Mouse (Mus musculus) limb, embryonic 14.5 days (tissue): ENCODE measurements around the gene Izumo1r. TPM values are rescaled to one million over a fixed set of nuclear protein-coding genes. Genes with fewer than 3 reads are reported as not detected.

ENCODE experiments used
- ATAC-seq: fragments of 200-750 bp; cut with Nextera tagmentation; 2 replicates; pipeline ENCODE4 v1.8.0; 2017; ENCODE audit warnings: low read depth, moderate number of reproducible peaks, moderate TSS enrichment; ENCODE audit not compliant: low FRiP score
- DNase-seq: peaks from one replicate; pipeline ENCODE4 v3.0.0-alpha.2; 2015; ENCODE audit warnings: low spot score
- H3K27ac ChIP-seq: fragments of 300-500 bp; sonication (generic); replicated peaks from 2 replicates; pipeline ENCODE4 v1.5.1; 2014; ENCODE audit warnings: low read depth, mild to moderate bottlenecking, low read length, moderate library complexity, mixed read lengths
- H3K27me3 ChIP-seq: fragments of 300-500 bp; sonication (generic); 2 replicates; pipeline ENCODE4 v1.6.1; 2014; ENCODE audit warnings: low read length, mixed read lengths; ENCODE audit not compliant: control insufficient read depth, insufficient read depth
- H3K36me3 ChIP-seq: fragments of 300-500 bp; sonication (generic); 2 replicates; pipeline ENCODE4 v1.6.1; 2014; ENCODE audit warnings: mild to moderate bottlenecking, low read length, moderate library complexity, mixed read lengths; ENCODE audit not compliant: control insufficient read depth, insufficient read depth
- H3K4me1 ChIP-seq: fragments of 300-500 bp; sonication (generic); 2 replicates; pipeline ENCODE4 v1.6.1; 2014; ENCODE audit warnings: antibody characterized with exemption, low read length, mixed read lengths; ENCODE audit not compliant: control insufficient read depth, insufficient read depth
- H3K4me2 ChIP-seq: fragments of 300-500 bp; sonication (generic); replicated peaks from 2 replicates; pipeline ENCODE4 v1.6.1; 2014; ENCODE audit warnings: low read depth, mild to moderate bottlenecking, low read length, moderate library complexity; ENCODE audit not compliant: severe bottlenecking
- H3K4me3 ChIP-seq: fragments of 300-500 bp; sonication (generic); replicated peaks from 2 replicates; pipeline ENCODE4 v1.5.1; 2014; ENCODE audit warnings: low read length
- H3K9ac ChIP-seq: fragments of 300-500 bp; sonication (generic); 2 replicates; pipeline ENCODE4 v1.6.1; 2014; ENCODE audit warnings: mild to moderate bottlenecking, low read depth, low read length, moderate library complexity; ENCODE audit not compliant: severe bottlenecking
- H3K9me3 ChIP-seq: fragments of 300-500 bp; sonication (generic); 2 replicates; pipeline ENCODE4 v1.6.1; 2016; ENCODE audit warnings: low read length; ENCODE audit not compliant: control insufficient read depth
- POLR2A ChIP-seq: fragments of 200-500 bp; IDR thresholded peaks from 2 replicates; pipeline ENCODE4 v1.8.0; 2012; ENCODE audit warnings: inconsistent platforms, mild to moderate bottlenecking, moderate library complexity, borderline replicate concordance; ENCODE audit not compliant: insufficient read depth, insufficient read length; ENCODE audit errors: extremely low read depth
- WGBS: fragments of 180-500 bp; shearing (Covaris S2); extraction: QIAGEN DNeasy Blood & Tissue Kit; methylation state at CpG from one replicate; pipeline ENCODE4 v1.1.7; 2014; 5-methylcytosine and 5-hydroxymethylcytosine counted together
- polyA plus RNA-seq, 2 experiments: library from polyadenylated mRNA; depleted of rRNA in 1 of 2; stranded (reverse) in 1 of 2; unstranded in 1 of 2; fragments of >200 nt; fragmentation: Nextera tagmentation in 1 of 2; extraction: Ambion mirVana in 1 of 2; gene quantifications; 2 replicates each; pipeline versions ENCODE4 v1.2.1 to v1.2.3; 2012 to 2014

Gene Izumo1r
- polyA plus RNA-seq, 2 experiments = 1.1 TPM; not detected in 1

DNA sequence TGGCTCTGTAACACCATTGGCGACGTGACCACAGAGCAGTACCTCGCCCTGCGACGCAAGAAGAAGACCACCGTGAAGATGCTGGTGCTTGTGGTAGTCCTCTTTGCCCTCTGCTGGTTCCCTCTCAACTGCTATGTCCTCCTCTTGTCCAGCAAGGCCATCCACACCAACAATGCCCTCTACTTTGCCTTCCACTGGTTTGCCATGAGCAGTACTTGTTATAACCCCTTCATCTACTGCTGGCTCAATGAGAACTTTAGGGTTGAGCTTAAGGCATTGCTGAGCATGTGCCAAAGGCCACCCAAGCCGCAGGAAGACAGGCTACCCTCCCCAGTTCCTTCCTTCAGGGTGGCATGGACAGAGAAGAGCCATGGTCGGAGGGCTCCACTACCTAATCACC, 35.4 kb downstream of the Izumo1r start:
- DNase-seq = no peak
- H3K27me3 ChIP-seq = no peaks in the 10 kb centered on the region
- no peaks in the 10 kb centered on the region for H3K36me3 ChIP-seq
- TF ChIP-seq POLR2A = no peak
- H3K9me3 ChIP-seq = no peaks in the 10 kb centered on the region
- 95% methylated on average over 8 of the region's 8 CpGs for WGBS
- no peak overlapping the region for H3K4me3 ChIP-seq
- no peak overlapping the region for H3K4me2 ChIP-seq
- 0 out of 2 replicates have a peak, but pooled peaks cover 7% of the 10 kb centered on the region for H3K4me1 ChIP-seq
- no peak overlapping the region for H3K9ac ChIP-seq
- H3K27ac ChIP-seq = no peak overlapping the region
- ATAC-seq = no peak

DNA sequence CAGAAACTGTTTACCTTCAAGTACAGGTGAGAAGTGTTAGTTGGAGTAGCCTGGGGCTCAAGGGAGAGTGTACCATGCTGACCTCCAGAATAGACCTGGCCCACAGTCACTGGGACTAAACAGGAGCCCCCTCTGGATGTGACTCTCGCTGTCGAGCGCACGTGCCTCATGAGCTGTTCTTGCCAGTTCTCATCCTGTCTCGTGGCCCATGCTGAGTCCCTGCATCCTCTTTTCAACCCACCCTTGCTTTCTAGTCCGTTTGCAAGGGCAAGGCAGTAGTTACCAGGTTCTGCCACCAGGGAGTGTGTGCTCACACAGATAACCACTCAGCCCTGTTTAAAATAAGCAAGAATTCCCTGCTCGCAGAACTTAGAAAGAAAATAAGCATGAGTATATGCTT, 36.8 kb downstream of the Izumo1r start:
- no peaks in the 10 kb centered on the region for H3K4me1 ChIP-seq
- no peak for TF ChIP-seq POLR2A
- H3K27me3 ChIP-seq = no peaks in the 10 kb centered on the region
- no peaks in the 10 kb centered on the region for H3K36me3 ChIP-seq
- H3K4me3 ChIP-seq = no peak overlapping the region
- 35% methylated on average over 7 of the region's 7 CpGs for WGBS
- no peaks in the 10 kb centered on the region for H3K9me3 ChIP-seq
- no peak overlapping the region for H3K27ac ChIP-seq
- no peak overlapping the region for H3K9ac ChIP-seq
- DNase-seq (no peak), ATAC-seq (peak; percentile 27; the same call in 1 of the 2 replicates)
- H3K4me2 ChIP-seq = no peak overlapping the region

DNA sequence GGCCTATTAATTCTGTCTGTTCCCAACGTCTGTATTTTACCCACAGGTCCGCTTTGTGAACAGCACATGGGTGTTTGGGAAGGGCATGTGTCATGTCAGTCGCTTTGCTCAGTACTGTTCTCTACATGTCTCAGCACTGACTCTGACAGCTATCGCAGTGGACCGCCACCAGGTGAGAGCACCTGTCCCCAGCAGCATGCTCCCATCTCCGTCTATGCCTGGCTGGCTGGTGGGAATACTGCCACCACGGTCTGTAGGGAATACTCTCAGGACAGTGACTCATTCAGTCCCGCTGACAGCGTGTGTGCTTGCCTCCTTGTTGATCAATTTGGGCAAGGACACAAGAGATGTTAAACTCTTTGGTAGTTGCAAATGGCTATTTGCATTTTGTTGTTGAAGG, 39.0 kb downstream of the Izumo1r start:
- H3K4me1 ChIP-seq = 0 out of 2 replicates have a peak, but pooled peaks cover 2% of the 10 kb centered on the region
- ATAC-seq (no peak), DNase-seq (no peak)
- H3K27ac ChIP-seq = no peak overlapping the region
- H3K4me2 ChIP-seq = no peak overlapping the region
- no peak for TF ChIP-seq POLR2A
- H3K9me3 ChIP-seq = no peaks in the 10 kb centered on the region
- H3K4me3 ChIP-seq = no peak overlapping the region
- H3K9ac ChIP-seq = no peak overlapping the region
- WGBS = 71% methylated on average over 9 of the region's 9 CpGs
- H3K36me3 ChIP-seq = no peaks in the 10 kb centered on the region
- H3K27me3 ChIP-seq = peaks cover 22% of the 10 kb centered on the region

DNA sequence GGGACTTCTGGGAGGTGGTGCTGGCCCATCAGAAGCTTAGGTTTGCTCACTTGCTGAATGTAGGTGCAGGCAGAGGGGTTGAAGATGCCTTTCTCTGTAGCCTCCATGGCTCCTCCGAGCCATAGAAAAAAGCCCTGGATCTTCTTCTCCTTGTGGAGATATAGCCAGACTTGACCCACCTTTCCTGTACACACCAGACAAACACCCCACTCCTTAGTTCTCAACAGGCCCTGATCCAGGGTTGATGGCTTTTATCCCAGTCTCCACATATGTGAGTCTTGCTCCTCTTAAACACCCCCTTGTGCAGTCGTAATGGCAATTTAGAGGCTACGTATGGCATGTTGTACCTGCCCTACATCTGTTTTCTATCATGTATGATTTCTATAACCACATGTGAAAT, 40.6 kb downstream of the Izumo1r start:
- 44% methylated on average over 3 of the region's 3 CpGs for WGBS
- Histone ChIP-seq H3K27ac (no peak overlapping the region), H3K4me3 (no peak overlapping the region), H3K9ac (no peak overlapping the region), H3K4me1 (0 out of 2 replicates have a peak, but pooled peaks cover 2% of the 10 kb centered on the region), H3K4me2 (no peak overlapping the region), H3K9me3 (no peaks in the 10 kb centered on the region), H3K36me3 (no peaks in the 10 kb centered on the region), H3K27me3 (peaks cover 38% of the 10 kb centered on the region)
- ATAC-seq (no peak), DNase-seq (no peak)
- no peak for TF ChIP-seq POLR2A

DNA sequence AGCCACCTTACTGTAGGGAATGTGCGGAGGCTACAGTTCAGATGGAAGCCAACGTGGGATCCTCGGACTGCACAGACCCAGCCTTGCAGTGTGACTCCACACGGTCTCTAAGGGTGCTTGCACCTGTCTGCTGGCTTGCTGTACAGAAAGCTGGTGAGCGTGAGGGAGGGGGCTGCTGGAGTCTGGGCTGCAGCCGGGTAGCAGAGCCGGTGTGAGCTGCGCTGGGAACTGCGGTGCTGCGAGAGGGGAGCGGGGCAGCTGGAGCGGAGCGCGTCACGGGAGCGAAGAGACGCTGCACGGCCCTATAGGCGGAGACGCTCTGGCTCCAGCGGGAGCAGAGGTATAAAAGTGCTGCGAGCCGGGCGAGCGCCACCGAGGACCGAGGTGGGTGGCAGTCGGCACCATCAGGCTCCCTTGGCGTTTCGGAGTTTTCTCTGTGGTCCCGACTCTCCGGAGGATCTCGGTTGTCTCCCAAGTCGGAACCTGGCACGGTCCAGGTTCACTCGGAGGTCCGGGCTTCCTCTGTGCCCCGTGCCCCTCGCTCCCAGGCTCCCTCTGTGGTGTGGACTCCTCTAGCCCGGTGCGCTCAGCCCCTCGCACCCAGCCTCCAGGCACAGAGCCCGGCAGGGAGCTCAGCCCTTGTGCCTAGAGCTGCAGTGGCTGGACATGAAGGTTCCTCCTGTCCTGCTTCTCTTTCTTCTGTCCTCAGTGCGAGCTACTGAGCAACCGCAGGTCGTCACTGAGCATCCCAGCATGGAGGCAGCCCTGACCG, 43.7 kb downstream of the Izumo1r start, which contains the start of gene Gpr83:
TSS of gene Gpr83 (plus strand) at position 343 of the 772 bp plus-strand sequence.
- Histone ChIP-seq H3K9me3 (no peaks in the 10 kb centered on the region), H3K4me1 (0 out of 2 replicates have a peak, but pooled peaks cover 2% of the 10 kb centered on the region), H3K4me3 (peak within 1 kb of the TSS; percentile 38), H3K36me3 (no peaks in the 10 kb centered on the region), H3K27ac (no peak within 1 kb of the TSS), H3K9ac (peak within 1 kb of the TSS; percentile 44), H3K4me2 (peak within 1 kb of the TSS; percentile 73), H3K27me3 (peaks cover 38% of the 10 kb centered on the region)
- TF ChIP-seq POLR2A = no peak
- ATAC-seq = peak; percentile 86
- 3% methylated on average over 45 of the region's 47 CpGs for WGBS
- DNase-seq = peak; percentile 40
